In the genomic region with DNA sequence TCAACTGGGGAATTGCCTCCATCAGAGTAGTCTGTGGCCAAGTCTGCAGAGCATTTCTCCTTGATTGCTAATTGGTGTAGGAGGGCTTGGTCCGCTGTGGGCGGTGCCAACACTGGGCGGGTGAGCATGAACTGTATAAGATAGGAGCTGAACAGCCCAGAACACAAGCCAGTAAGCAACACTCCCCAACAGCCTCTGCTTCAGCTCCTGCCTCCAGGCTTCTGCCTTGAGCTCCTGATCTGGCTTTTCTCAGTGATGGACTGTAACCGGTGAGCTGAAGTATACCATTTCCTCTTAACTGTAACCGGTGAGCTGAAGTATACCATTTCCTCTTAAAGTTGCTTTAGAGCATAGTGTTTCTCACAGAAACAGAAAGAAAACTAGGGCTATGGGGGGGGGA, we compare ENCODE assay signal across 13 mouse cellular contexts. TPM values are rescaled to one million over a fixed set of nuclear protein-coding genes. Genes with fewer than 3 reads are reported as not detected.
DNase-seq lines count a peak whose midpoint lies in the region; ATAC-seq and TF ChIP-seq lines count a peak whose summit lies in the region.
"Had no signal": no experiment of that assay in that cellular context is flagged by ENCODE, and none has a peak within 500 bp of the region (broad histone marks: within the 10 kb centered on the region; RNA-seq: fewer than 3 reads in every experiment).

No protein-coding gene starts in this region.

- no peaks in the 10 kb centered on the region for H3K27me3 ChIP-seq in kidney, embryonic 14.5 days (ENCODE audit: control insufficient read depth, insufficient read depth, low read length)
- no peaks in the 10 kb centered on the region for H3K27me3 ChIP-seq in intestine, postnatal 0 days (replicated peaks; ENCODE audit: control insufficient read depth, insufficient read depth, low read length)
- H3K27me3 ChIP-seq: embryonic facial prominence, embryonic 15.5 days had no signal

- H3K27ac ChIP-seq in kidney, embryonic 14.5 days (ENCODE audit: low read depth, low read length) = no peak overlapping the region
- H3K27ac ChIP-seq in intestine, postnatal 0 days (ENCODE audit: low read depth, low read length) = no peak overlapping the region
- H3K27ac ChIP-seq: embryonic facial prominence, embryonic 15.5 days had no signal

- WGBS in kidney, embryonic 14.5 days = 45% methylated on average over 5 of the region's 5 CpGs
- 38% methylated on average over 5 of the region's 5 CpGs for WGBS in intestine, postnatal 0 days

- no peak overlapping the region for H3K4me2 ChIP-seq in kidney, embryonic 14.5 days (replicated peaks; ENCODE audit: low read depth, low read length)
- H3K4me2 ChIP-seq in intestine, postnatal 0 days (replicated peaks; ENCODE audit: low read depth) = no peak overlapping the region
- H3K4me2 ChIP-seq: embryonic facial prominence, embryonic 15.5 days had no signal

- no peak for TF ChIP-seq CTCF in intestine, postnatal 0 days (IDR thresholded peaks at IDR 0.05; ENCODE audit: low read depth)

- H3K36me3 ChIP-seq in kidney, embryonic 14.5 days (ENCODE audit: control insufficient read depth, insufficient read depth, low read length) = no peaks in the 10 kb centered on the region
- H3K36me3 ChIP-seq in intestine, postnatal 0 days (ENCODE audit: control insufficient read depth, insufficient read depth) = no peaks in the 10 kb centered on the region
- H3K36me3 ChIP-seq: embryonic facial prominence, embryonic 15.5 days had no signal

- H3K9ac ChIP-seq in kidney, embryonic 14.5 days (ENCODE audit: low read depth, low read length) = no peak overlapping the region
- H3K9ac ChIP-seq in intestine, postnatal 0 days (ENCODE audit: low read depth, low read length) = no peak overlapping the region
- H3K9ac ChIP-seq: embryonic facial prominence, embryonic 15.5 days had no signal

- peak; percentile 43; the same call in 1 of the 2 replicates for ATAC-seq in kidney, embryonic 14.5 days (ENCODE audit: low FRiP score, low TSS enrichment)
- ATAC-seq in intestine, postnatal 0 days = 0 out of 2 replicates have a peak, but pooled peaks have one; percentile 16

- peaks cover 4% of the 10 kb centered on the region; the same call in 1 of the 2 replicates for H3K4me1 ChIP-seq in kidney, embryonic 14.5 days (ENCODE audit: control insufficient read depth, insufficient read depth, low read length)
- no peaks in the 10 kb centered on the region for H3K4me1 ChIP-seq in intestine, postnatal 0 days (replicated peaks; ENCODE audit: control insufficient read depth, insufficient read depth, low read length)
- H3K4me1 ChIP-seq: embryonic facial prominence, embryonic 15.5 days had no signal

- H3K9me3 ChIP-seq in kidney, embryonic 14.5 days (ENCODE audit: control insufficient read depth, low read length) = no peaks in the 10 kb centered on the region
- H3K9me3 ChIP-seq in intestine, postnatal 0 days (ENCODE audit: control insufficient read depth) = no peaks in the 10 kb centered on the region
- H3K9me3 ChIP-seq: embryonic facial prominence, embryonic 15.5 days had no signal

- no peak overlapping the region for H3K4me3 ChIP-seq in kidney, embryonic 14.5 days (ENCODE audit: low read length)
- H3K4me3 ChIP-seq in intestine, postnatal 0 days (ENCODE audit: low read depth, low read length) = no peak overlapping the region
- H3K4me3 ChIP-seq: embryonic facial prominence, embryonic 15.5 days had no signal

- no peak for DNase-seq in kidney, adult 18-20 months
- DNase-seq in c-Kit-positive CD71-positive TER-119-negative erythroid progenitor cells, embryonic 14.5 days (ENCODE audit: low read depth) = peak; percentile 76
- DNase-seq in spleen, postnatal 10 days (ENCODE audit: low spot score in 2 of 2) = peak; percentile 29 to 73
- DNase-seq in cerebellum, adult 18-20 months = no peak
- no peak for DNase-seq in urinary bladder, adult 18-20 months (ENCODE audit: low spot score in 2 of 2)
- DNase-seq in gastrocnemius, adult 18-20 months (ENCODE audit: low spot score) = no peak
- DNase-seq: gastrocnemius, postnatal 36 days; kidney, adult 9 months; midbrain, embryonic 14.5 days; right cerebral cortex, adult 18-20 months had no signal

RNA-seq across cellular contexts. Expression of a gene that starts 12.8 kb away (rescaled TPM):
- 15.6 and 20.5 TPM in 2 replicates for polyA plus RNA-seq in kidney, embryonic 14.5 days (2014; fragmentation: Nextera tagmentation; extraction: Ambion mirVana)
- polyA plus RNA-seq in intestine, postnatal 0 days (2015; fragmentation: Nextera tagmentation; extraction: Ambion mirVana) = 18.5 and 20.8 TPM in 2 replicates
- 10 to 100 TPM; 35.0 to 35.9 TPM for total RNA-seq in gastrocnemius, adult 18-20 months (2021)

Comparison
In these comparisons a context has a peak if more than half of its experiments do, and no peak if none do; other contexts are left out.
1. DNase-seq: peak in c-Kit-positive CD71-positive TER-119-negative erythroid progenitor cells, embryonic 14.5 days (single experiment) and spleen, postnatal 10 days (2 of 2); none in kidney, adult 18-20 months (single experiment), cerebellum, adult 18-20 months (0 of 2), urinary bladder, adult 18-20 months (0 of 2) and gastrocnemius, adult 18-20 months (single experiment).